Mouse (Mus musculus) G1E (cell line): ENCODE data around the gene Raver2.

Experiments used
- CTCF ChIP-seq: IDR thresholded peaks from 2 replicates; pipeline ENCODE4 v1.5.1; 2012; ENCODE audit warnings: low read depth, low read length, inconsistent platforms, mixed read lengths
- GATA1 ChIP-seq: IDR thresholded peaks from 2 replicates; pipeline ENCODE4 v1.6.1; 2012; ENCODE audit warnings: borderline replicate concordance, low read length, inconsistent platforms, mixed read lengths
- POLR2AphosphoS5 ChIP-seq: IDR thresholded peaks from 2 replicates; pipeline ENCODE4 v1.6.1; 2012; ENCODE audit warnings: low read depth, low read length, inconsistent platforms; ENCODE audit not compliant: insufficient replicate concordance

- TF ChIP-seq CTCF (no peak), GATA1 (no peak), POLR2AphosphoS5 (no peak)
These were observed at the start of gene Raver2 for GRCm38 (mm10) chr4:101068786-101069153.
